Mouse (Mus musculus) C2C12 (cell line): ENCODE data around the gene Prelp. TPM values are rescaled to one million over a fixed set of nuclear protein-coding genes. Genes with fewer than 3 reads are reported as not detected.

Experiments
- H3K27me3 ChIP-seq: one replicate; pipeline ENCODE4 v1.6.1; 2011; ENCODE audit not compliant: control insufficient read depth, insufficient read depth, insufficient read length
- H3K36me3 ChIP-seq: one replicate; pipeline ENCODE4 v1.6.1; 2011; ENCODE audit not compliant: control insufficient read depth, insufficient read depth
- H3K4me3 ChIP-seq: one replicate; pipeline ENCODE4 v1.5.1; 2011; ENCODE audit warnings: mild to moderate bottlenecking, control low read depth; ENCODE audit not compliant: poor library complexity, insufficient read depth, severe bottlenecking
- H3K79me2 ChIP-seq: one replicate; pipeline ENCODE4 v1.6.1; 2011; ENCODE audit not compliant: control insufficient read depth, insufficient read depth
- H3K79me3 ChIP-seq: one replicate; pipeline ENCODE4 v1.6.1; 2011; ENCODE audit warnings: low read depth, control low read depth
- H3ac ChIP-seq: one replicate; pipeline ENCODE3; 2011; ENCODE audit warnings: low read depth; ENCODE audit not compliant: control insufficient read depth, insufficient read length
- CEBPB ChIP-seq: IDR thresholded peaks from one replicate; pipeline ENCODE4 v1.6.1; 2011; ENCODE audit warnings: low read depth, mild to moderate bottlenecking, control low read depth, moderate library complexity
- CTCF ChIP-seq: IDR thresholded peaks from one replicate; pipeline ENCODE4 v1.5.1; 2011; ENCODE audit not compliant: control insufficient read depth, insufficient read depth, insufficient read length
- FOSL1 ChIP-seq: IDR thresholded peaks from one replicate; pipeline ENCODE4 v1.8.0; 2011; ENCODE audit warnings: mild to moderate bottlenecking, low read length; ENCODE audit not compliant: poor library complexity, insufficient read depth, severe bottlenecking
- MAX ChIP-seq: IDR thresholded peaks from one replicate; pipeline ENCODE4 v1.6.1; 2011; ENCODE audit warnings: mild to moderate bottlenecking, control low read depth
- MYOD1 ChIP-seq: IDR thresholded peaks from one replicate; pipeline ENCODE4 v1.6.1; 2011; ENCODE audit warnings: low read depth; ENCODE audit not compliant: control insufficient read depth, insufficient read length
- MYOG ChIP-seq: IDR thresholded peaks from one replicate; pipeline ENCODE4 v1.6.1; 2011; ENCODE audit not compliant: control insufficient read depth, insufficient read length; ENCODE audit errors: extremely low read depth
- USF1 ChIP-seq: IDR thresholded peaks from one replicate; pipeline ENCODE4 v1.6.1; 2011; ENCODE audit warnings: low read depth, mild to moderate bottlenecking, control low read depth, moderate library complexity
- polyA plus RNA-seq: library from polyadenylated mRNA; unstranded; fragments of >200 nt; fragmentation: generic; extraction: Trizol; gene quantifications from one replicate; pipeline ENCODE4 v1.2.1, GENCODE M21; 2012; ENCODE audit warnings: missing spikeins

Gene Prelp
- polyA plus RNA-seq, 1 experiment = 0.07 TPM

GRCm38 (mm10) chr1:133911008-133911407 lies 10.2 kb downstream of the Prelp start:
- TF ChIP-seq CEBPB (no peak), MYOG (no peak), USF1 (no peak), MAX (no peak), FOSL1 (no peak)
- no peaks in the 10 kb centered on the region for H3K79me2 ChIP-seq

GRCm38 (mm10) chr1:133910108-133910507 lies 11.1 kb downstream of the Prelp start:
- Histone ChIP-seq H3K79me3 (no peaks in the 10 kb centered on the region), H3K4me3 (no peak overlapping the region), H3K36me3 (no peaks in the 10 kb centered on the region), H3ac (no peak overlapping the region), H3K27me3 (no peaks in the 10 kb centered on the region), H3K79me2 (no peaks in the 10 kb centered on the region)
- TF ChIP-seq MYOD1 (no peak), MAX (no peak), FOSL1 (no peak), MYOG (no peak), CTCF (no peak), USF1 (no peak), CEBPB (no peak)

More at GRCm38 (mm10) chr1:133911008-133911407, 10.2 kb downstream of the Prelp start:
- Histone ChIP-seq H3K36me3 (no peaks in the 10 kb centered on the region), H3ac (no peak overlapping the region), H3K79me3 (no peaks in the 10 kb centered on the region), H3K4me3 (no peak overlapping the region), H3K27me3 (no peaks in the 10 kb centered on the region)

- Histone ChIP-seq H3K79me2 (no peaks in the 10 kb centered on the region), H3ac (peak overlapping the region; percentile 59), H3K36me3 (no peaks in the 10 kb centered on the region), H3K79me3 (no peaks in the 10 kb centered on the region), H3K4me3 (no peak overlapping the region), H3K27me3 (no peaks in the 10 kb centered on the region)
- TF ChIP-seq MAX = no peak
- no peak for TF ChIP-seq FOSL1
- TF ChIP-seq CEBPB = no peak
- TF ChIP-seq USF1 = no peak
- TF ChIP-seq MYOG = no peak
- TF ChIP-seq MYOD1 = no peak
- TF ChIP-seq CTCF = no peak
Measured at GRCm38 (mm10) chr1:133908659-133909575, 12.3 kb downstream of the Prelp start.

GRCm38 (mm10) chr1:133907949-133908658 lies 13.1 kb downstream of the Prelp start, which contains the start of gene Optc:
Gene Optc, minus strand, starts transcription at chr1:133907999.
- H3K36me3 ChIP-seq = no peaks in the 10 kb centered on the region
- no peak for TF ChIP-seq USF1
- no peak for TF ChIP-seq FOSL1
- TF ChIP-seq CTCF = no peak
- no peak for TF ChIP-seq CEBPB
- no peak for TF ChIP-seq MYOG
- no peak for TF ChIP-seq MYOD1
- no peak for TF ChIP-seq MAX
- peak within 1 kb of the TSS; percentile 59 for H3ac ChIP-seq
- H3K4me3 ChIP-seq = no peak within 1 kb of the TSS
- H3K27me3 ChIP-seq = no peaks in the 10 kb centered on the region
- H3K79me2 ChIP-seq = no peaks in the 10 kb centered on the region
- H3K79me3 ChIP-seq = no peaks in the 10 kb centered on the region

GRCm38 (mm10) chr1:133906420-133906819 lies 14.8 kb downstream of the Prelp start:
- Histone ChIP-seq H3K79me2 (no peaks in the 10 kb centered on the region), H3K27me3 (no peaks in the 10 kb centered on the region), H3K4me3 (no peak overlapping the region), H3K79me3 (no peaks in the 10 kb centered on the region), H3ac (no peak overlapping the region), H3K36me3 (no peaks in the 10 kb centered on the region)
- TF ChIP-seq USF1 = no peak
- TF ChIP-seq MYOD1 = no peak
- TF ChIP-seq FOSL1 = no peak
- TF ChIP-seq CEBPB = no peak
- TF ChIP-seq MAX = no peak
- no peak for TF ChIP-seq MYOG
- TF ChIP-seq CTCF = no peak
